Mouse (Mus musculus) induced T-regulatory cell, adult 2 months (primary cell): Measurements from ENCODE around the gene Fastkd5.
A peak's percentile ranks its signal among the peaks of the same experiment; 100 is the strongest.

Source experiments
- DNase-seq: peaks from one replicate; pipeline ENCODE4 v3.0.0-alpha.2; 2012; ENCODE audit warnings: low read depth

Gene Fastkd5

DNA sequence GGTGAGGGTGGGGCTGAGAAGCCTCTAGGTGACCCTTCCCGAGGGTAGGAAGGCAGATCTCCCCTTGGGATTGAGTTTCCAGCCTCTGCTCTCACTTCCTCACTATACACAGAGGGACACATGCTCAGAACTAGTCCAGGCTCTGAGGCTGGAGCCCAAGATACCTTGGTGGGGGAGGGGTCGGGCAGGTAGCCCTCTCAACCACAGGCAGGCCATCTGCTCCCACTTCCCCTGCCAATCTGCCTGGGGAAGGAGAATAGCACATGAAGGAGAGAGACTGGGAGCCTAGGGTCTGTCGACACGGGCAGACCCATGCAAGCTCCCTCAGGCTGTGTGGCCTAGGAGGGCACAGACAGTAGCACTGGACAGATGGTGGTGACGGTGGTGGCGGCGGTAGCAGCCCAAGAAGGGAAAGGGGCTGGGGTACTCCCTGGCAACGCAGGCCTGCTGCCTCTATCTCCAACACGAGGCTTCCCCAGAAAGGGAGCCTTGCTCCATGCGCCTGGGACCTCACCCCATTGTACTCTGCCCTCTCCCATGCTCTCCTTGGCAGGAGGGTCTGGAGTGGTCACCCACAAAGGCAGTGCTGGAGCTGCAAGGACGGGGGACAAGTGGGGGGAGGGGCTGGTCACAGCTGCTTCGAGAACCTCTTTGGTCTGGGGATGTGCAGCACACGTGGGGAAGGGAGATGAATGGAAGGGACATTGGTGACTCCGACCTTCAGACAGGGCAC lies 4.3 kb upstream of the Fastkd5 start:
- peak; percentile 13 for DNase-seq

DNA sequence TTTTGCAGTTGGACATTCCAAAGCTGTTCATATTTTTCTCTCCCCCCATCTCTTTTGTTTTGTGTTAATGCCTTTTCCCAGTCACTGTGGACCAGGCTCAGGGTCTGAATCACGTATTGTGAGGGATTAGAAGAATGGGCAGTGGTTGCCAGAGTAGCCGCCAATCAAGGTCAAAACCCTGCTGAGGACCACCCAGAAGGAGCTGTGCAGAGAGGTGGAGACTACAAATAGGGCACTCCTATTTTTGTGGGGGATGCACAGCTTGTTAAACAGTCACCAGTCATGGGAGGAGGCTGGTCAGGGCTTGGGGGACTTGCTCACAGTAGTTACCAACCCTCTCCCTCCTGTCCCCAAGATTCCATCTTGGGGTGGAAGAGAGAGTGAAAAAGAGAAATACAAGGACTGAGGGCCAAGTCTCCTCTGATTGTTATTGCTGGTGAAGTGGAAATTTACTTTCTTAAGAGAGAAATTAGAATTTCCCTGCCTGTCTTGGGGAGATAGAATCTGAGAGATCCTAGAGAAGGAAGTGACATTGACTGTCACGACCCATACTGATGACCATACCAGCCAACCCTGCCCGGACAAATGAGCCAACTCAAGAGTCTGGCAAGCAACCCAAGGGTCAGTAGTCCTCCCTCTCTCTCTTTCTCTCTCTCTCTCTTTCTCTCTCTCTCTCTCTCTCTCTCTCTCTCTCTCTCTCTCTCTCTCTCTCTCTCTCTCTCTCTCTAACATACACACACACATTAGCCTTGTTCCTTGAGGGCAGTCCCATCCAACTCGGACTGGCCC lies 3.3 kb upstream of the Fastkd5 start:
- no peak for DNase-seq

DNA sequence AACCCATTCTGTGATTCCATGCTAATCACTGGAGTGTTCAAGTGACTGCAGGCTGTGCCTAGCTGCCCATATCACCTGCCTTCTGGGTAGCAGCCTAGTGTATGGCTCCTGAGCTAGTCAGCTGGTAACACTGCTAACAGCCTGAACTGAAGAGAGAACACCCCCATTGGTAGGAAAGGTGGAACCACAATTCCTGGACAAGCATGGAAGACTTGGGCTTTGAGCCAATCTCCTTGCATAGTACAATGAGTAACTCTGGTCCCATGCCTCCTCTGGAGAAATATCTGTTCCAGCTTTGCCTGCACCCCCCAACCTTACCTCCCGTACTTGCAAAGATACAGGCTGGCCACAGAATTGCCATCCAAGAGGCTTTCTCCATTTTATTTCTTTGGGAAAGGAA lies 2.6 kb upstream of the Fastkd5 start:
- no peak for DNase-seq

DNA sequence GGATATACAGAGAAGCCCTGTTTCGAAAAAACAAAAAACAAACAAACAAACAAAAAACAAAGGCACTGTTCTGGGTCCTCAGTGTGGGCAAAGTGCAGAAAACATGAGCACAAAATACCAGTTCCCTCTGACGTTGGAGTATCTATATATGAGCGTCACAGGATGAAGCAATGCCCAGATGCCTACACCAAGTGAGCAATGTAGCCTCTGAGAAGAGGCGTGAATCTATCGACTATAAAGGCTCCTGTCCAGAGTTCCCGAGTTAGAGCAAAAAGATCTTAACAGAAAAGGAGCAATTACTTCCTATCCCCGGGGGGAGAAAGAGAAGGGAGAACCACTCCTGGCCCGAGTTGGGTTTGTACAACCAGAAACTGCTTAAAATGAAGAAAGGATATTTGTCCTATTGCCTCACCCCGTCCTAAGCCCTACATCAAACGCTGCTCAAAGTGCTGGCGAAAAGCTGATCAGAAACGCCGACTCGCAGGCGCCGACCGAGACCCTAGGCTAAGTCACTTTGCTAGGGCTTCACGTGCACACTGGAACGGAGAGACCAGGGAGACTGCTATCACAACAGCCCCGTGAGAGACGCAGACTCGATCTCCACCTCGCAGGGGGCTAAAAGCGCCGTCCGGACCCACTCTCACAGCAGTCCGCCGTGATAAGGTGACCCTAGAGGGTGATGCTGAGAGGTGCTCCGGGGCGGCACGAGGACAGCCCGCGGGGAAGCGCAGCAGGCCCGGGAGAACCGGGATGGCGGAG lies 568 bp downstream of the Fastkd5 start:
- DNase-seq: peak; percentile 69

GRCm38 (mm10) chr2:130628424-130628823 lies 1.4 kb downstream of the Fastkd5 start:
- peak; percentile 65 for DNase-seq

GRCm38 (mm10) chr2:130618972-130619371 lies 10.9 kb downstream of the Fastkd5 start:
- no peak for DNase-seq

- peak; percentile 24 for DNase-seq
Observed at GRCm38 (mm10) chr2:130613091-130613490, 16.7 kb downstream of the Fastkd5 start.

- DNase-seq: no peak
Observed at GRCm38 (mm10) chr2:130602195-130602594, 27.6 kb downstream of the Fastkd5 start.

- no peak for DNase-seq
Observed at GRCm38 (mm10) chr2:130598399-130598798, 31.4 kb downstream of the Fastkd5 start.

DNA sequence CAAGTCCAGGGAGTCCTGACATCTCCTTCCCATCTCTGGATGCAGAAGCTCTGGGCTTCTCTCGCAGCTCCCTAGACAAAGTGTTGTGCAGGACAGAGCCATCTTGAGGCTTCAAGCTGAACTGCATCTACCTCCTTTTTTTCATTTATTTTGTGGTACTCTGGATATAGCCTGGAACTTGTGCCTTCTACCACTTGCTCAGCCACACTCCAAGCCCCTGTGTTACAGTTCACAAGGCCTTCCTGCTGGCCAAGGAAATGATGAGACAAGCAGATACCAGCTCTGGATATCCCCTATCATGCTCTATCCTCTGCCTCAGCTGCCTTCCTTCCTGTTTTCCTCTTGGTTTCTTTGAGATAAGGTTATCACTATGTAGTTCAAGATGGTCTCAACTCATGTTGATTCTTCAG lies 32.2 kb downstream of the Fastkd5 start:
- peak; percentile 36 for DNase-seq

GRCm38 (mm10) chr2:130595596-130595995 lies 34.2 kb downstream of the Fastkd5 start:
- no peak for DNase-seq

DNA sequence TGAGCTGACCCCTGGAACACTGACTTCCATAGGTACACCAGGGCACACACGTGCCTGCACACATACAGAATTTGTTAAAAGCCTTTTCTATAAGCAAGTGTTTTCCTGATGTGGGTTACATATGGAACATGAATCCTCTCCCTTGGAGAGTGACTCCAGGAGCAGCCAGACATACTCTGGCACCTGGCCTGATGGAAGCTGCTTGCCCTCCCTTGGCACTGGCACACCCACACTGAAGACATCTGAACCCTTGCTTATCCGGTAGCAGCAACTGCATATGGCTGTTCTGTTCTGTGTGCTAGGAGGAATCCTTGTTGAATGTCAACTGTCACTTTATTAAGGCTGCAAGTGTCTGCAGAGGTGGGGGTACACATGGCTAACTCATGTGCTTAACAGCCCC lies 38.8 kb downstream of the Fastkd5 start:
- no peak for DNase-seq

GRCm38 (mm10) chr2:130589761-130590160 lies 40.1 kb downstream of the Fastkd5 start:
- DNase-seq: no peak

GRCm38 (mm10) chr2:130589157-130589556 lies 40.7 kb downstream of the Fastkd5 start:
- DNase-seq: no peak

DNA sequence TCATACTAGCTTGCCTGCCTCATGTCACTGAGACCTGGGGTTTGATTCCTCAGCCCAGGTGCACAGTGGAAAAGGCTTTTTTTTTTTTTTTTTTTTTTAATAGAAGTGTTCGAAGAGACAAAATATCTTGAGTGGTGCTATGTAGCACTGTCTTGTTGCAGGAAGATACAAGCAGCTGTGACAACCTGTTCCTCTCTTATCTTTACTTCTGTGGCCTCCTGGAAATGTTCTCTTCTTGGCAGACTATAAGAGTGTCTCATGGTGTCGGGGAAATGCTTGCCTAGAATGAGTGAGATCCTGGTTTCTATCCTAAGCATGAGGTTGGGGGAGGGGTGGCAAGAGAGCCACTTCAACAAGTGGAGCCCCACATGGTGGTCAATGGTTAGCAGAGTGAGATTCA lies 41.5 kb downstream of the Fastkd5 start:
- DNase-seq: no peak

- no peak for DNase-seq
Observed at GRCm38 (mm10) chr2:130586016-130586415, 43.8 kb downstream of the Fastkd5 start.

DNA sequence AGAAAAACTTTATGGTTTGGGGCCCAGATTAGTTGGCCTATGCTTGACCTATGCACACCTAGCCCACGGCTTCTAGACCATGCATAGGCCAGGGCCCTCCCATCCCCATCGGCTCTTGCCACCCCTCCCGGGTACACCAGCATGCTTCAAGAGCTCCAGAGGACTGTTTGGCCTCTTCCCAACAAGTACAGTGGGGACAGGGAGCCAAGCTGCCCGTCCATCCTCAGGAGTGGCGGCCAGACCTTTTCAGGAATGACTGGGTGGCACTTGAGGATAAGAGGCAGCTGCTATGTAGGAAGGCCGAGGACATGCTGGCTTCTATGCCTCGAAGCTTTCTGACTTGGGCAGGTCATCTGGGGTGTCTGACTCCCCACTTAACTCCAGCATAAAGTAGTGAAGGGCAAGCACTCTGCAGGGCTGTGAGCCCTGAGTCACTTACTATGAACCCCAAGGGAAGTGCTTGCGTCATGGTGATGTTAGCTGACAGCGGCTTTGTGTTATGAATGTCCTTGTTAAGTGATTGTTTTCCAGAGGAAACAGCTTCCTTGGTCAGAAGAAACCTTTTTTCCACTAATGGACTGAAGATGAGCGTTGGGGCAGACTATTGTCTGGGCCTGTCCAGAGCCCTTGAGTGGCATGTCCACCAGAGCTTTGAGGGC lies 45.8 kb downstream of the Fastkd5 start:
- no peak for DNase-seq

DNA sequence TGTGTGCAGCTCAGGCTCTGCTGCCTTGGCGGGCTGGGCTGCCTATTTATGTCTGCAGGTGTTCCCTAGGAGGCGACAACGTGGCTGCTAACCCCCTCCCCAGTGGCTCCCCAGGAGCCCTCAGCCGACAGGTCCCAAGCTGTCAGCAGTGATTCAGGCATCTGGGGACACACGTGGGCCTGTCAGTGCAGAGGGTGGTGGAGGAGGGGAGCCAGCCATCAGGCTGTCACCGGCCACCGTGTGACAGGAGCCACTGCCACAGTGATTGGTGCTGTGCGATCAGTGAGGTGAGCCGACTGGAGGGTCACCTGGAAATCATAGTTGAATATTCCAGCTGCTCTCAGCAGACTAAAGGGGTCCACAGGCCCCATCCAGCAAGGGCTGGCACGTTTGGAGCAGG lies 47.3 kb downstream of the Fastkd5 start, which contains the start of gene Avp:
Avp (minus strand) TSS at position 3 of the 400 bp plus-strand sequence.
- DNase-seq: no peak

DNA sequence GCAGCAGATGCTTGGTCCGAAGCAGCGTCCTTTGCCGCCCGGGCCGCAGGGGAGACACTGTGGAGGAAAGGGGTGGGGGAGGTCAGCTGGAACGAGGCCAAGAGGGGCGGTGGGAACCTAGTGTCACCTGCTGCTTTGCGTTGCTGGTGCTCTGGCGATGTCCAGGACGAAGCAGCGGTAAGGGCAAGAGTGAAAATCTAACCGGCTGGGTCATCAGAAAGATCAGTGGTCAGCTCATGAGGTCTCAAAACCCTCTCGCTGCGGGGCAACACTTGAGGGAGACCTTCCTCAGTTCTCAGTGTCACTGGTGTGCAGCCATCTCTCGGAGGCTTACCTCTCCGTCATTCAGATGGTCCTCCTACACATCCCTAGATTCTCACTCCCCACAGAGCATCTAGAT lies 48.6 kb downstream of the Fastkd5 start:
- DNase-seq: no peak

GRCm38 (mm10) chr2:130579791-130580190 lies 50.0 kb downstream of the Fastkd5 start:
- DNase-seq: peak; percentile 34

GRCm38 (mm10) chr2:130578148-130578547 lies 51.7 kb downstream of the Fastkd5 start:
- peak; percentile 78 for DNase-seq

- peak; percentile 76 for DNase-seq
Observed at GRCm38 (mm10) chr2:130577632-130578031, 52.2 kb downstream of the Fastkd5 start.
